Mouse (Mus musculus) forelimb bud, embryonic 11.5 days (tissue): Measurements from ENCODE around the gene Slc44a3.
A peak's percentile ranks its signal among the peaks of the same experiment; 100 is the strongest.

ENCODE experiments used
- DNase-seq: peaks from one replicate; pipeline ENCODE4 v3.0.0-alpha.2; 2012; ENCODE audit warnings: low read depth, low spot score

The Slc44a3 gene

GRCm38 (mm10) chr3:121460473-121461193 lies 71.6 kb downstream of the Slc44a3 start:
- no peak for DNase-seq

GRCm38 (mm10) chr3:121458545-121459492 lies 73.4 kb downstream of the Slc44a3 start:
- DNase-seq = no peak

DNA sequence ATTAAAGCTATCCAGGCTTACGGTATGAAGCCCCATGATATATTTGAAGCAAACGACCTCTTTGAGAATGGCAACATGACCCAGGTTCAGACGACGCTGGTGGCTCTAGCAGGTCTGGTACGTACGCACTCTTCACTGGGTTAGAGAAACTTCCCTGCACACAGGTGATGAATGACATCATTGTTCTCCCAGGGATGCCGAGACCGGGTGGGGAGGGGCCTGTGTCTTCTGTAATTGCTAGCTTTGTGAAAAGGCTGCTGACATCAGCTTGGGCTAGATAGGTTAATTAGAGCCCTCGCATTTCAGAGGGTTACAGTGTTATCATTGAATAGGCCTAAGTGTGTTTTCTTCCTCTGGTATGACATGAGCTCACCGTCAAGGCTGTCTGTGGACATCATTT lies 80.8 kb downstream of the Slc44a3 start:
- DNase-seq = no peak

DNA sequence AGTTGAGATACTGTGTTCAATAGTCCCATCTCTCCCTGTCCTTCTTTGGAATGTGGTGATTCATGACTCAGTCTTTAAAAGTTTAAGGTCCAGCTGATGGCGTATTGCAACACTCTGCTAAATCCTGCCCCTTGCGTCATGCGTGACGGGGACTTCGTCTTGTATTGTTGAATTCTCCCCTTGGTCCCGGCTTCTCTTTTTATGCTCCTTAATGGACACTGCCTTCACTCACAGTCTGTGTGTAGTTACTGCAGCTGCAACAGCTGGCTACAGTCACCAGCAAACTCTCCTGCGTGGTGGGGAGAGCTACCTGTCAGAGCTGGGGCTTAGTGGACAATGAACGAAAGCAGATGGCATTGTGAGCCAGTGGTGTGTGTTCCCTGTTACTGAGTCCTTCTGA lies 82.7 kb downstream of the Slc44a3 start:
- DNase-seq = no peak

- no peak for DNase-seq
These were observed 83.6 kb downstream of the Slc44a3 start for GRCm38 (mm10) chr3:121448606-121449005.

GRCm38 (mm10) chr3:121448029-121448468 lies 84.2 kb downstream of the Slc44a3 start:
- DNase-seq = no peak

DNA sequence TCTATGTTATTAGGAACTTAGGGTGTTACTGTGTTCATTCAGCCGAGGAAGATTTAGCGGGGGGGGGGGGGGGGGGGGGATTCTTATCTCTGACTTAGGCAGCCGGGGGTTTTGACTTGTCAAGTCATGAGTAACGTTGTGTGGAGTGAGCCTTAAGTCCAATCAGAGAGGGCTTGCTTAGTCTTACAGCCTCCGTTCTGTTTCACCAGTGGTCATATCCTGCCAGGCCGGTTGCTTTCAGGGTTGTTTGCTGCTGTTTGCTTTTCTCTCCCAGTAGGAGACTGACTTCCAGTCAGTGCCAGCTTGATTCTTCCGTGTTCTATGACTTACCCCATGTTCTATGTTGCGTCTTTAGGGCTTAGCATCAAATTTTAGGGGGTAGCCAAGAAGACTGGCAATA lies 85.8 kb downstream of the Slc44a3 start:
- DNase-seq = no peak

DNA sequence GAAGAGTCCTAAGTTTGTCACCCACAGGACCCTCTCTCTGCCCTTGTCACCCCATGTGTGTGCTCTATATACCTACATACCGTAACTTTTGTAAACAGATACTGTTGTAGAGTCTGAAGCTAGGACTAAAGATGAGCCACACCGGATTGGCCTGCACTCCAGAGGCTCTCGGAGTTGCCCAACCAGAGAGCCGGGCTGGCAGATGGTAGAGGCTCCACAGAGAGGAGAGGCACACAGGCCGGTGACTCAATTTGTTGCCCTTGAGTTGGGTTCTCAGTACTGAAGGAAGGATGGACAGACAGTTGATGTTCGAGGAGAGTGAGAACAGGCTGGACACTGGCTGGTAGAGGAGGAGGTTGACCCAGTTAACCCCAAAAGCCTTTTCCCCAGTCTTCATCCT lies 87.8 kb downstream of the Slc44a3 start:
- DNase-seq = no peak

DNA sequence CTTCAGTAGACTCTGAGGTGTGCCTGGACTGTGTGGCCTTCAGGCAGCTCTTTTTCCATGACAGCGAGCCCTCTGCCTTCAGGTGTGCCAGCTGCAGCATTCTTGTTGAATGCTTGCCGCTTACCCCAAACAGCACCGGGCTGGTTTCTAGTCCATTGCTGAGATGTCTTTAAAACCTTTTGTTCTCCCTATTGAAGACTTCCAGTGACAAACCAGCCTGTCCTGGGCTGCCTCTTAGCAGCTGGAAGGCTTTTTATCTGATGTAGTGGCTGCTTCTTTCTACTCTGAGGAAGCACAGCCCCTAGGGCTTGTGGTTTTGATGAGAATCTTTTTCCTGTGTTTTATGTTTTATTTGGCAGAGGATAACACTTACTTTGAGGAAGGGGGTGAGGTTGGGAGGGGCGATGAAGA lies 88.3 kb downstream of the Slc44a3 start:
- DNase-seq = no peak

GRCm38 (mm10) chr3:121442288-121442687 lies 89.9 kb downstream of the Slc44a3 start:
- DNase-seq = no peak

DNA sequence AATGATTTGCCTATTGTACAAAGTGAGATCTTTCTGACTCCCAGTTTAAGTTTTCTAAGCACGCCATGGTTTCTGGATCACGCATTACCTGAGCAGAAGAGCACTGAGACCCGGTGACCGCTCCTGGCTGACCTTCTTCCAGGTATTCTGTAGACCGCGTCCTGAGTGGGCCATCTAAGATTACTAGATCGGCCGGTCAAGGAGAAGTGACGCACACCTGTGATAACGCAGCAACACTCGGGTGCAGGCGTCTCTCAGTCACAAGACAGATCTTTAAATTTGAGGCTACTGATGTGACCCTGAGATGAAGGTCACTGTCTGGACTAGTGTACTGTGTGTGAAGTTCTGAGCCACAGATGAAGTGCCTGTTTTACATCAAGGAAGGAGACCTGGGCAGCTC lies 90.7 kb downstream of the Slc44a3 start:
- no peak for DNase-seq

GRCm38 (mm10) chr3:121439623-121440161 lies 92.5 kb downstream of the Slc44a3 start:
- no peak for DNase-seq

GRCm38 (mm10) chr3:121437996-121438395 lies 94.2 kb downstream of the Slc44a3 start:
- no peak for DNase-seq

DNA sequence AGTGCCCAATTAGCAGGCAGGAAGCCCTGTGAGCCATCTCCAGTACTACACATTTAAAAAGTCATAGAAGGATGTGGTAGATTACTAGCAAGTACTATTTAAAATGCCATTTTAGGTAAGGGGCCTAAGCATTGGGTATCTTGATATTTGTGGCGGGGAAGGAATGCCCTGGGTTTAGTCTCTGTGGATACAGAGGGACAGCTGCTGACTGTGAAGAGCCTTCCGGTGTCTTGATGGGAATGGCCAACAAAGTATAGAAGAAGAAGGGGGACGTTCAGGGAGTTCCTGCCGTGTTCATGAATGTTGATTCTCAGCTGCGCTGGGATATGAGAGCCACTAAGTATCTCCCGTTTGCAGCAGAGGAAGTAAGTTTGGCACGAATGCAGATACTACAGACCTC lies 95.1 kb downstream of the Slc44a3 start:
- DNase-seq = no peak

DNA sequence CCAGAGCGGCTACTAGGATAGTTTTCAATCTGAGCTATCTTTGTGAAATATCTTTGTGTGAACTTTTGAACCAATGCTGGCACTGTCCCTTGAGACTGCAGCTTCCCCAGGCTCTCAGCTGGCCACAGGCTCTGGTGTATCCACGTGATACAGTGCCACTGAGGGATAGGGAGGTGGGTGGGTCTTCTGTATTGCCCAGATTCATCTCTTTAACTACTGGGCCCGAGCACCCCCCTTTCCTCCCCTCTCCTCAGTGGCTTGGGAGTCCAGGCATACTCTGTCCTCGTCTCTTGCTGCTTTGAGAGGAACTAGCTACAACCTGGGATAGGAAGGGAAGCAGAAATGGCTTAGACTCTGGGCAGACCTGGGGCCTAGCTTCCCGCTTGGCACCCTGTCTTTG lies 96.9 kb downstream of the Slc44a3 start:
- no peak for DNase-seq

- peak; percentile 90 for DNase-seq
These were observed 98.2 kb downstream of the Slc44a3 start for GRCm38 (mm10) chr3:121433968-121434533.

GRCm38 (mm10) chr3:121433359-121433758 lies 98.8 kb downstream of the Slc44a3 start:
- DNase-seq = no peak

GRCm38 (mm10) chr3:121430289-121430936 lies 101.8 kb downstream of the Slc44a3 start:
- DNase-seq = no peak

DNA sequence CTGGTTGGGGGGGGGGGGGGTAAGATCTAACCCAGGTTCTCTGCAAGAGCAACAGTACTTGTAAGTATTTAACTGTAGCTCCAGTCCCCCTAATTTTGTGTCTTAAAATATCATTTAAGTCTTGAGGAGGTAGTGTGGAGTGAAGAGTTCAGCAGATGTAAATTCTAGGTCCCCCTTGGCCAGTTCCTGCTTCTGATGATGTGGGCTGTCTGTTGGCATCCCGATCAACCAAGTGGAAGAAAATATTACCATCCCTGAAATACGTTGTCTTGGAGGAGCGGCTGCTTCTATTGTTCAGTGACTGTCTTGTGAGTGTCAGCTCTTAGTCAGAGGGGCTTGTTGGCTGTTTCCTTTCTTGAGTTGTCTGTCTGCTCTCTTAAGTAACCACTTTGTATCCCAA lies 102.7 kb downstream of the Slc44a3 start:
- no peak for DNase-seq

- DNase-seq = no peak
These were observed 103.4 kb downstream of the Slc44a3 start for GRCm38 (mm10) chr3:121428696-121429259.

DNA sequence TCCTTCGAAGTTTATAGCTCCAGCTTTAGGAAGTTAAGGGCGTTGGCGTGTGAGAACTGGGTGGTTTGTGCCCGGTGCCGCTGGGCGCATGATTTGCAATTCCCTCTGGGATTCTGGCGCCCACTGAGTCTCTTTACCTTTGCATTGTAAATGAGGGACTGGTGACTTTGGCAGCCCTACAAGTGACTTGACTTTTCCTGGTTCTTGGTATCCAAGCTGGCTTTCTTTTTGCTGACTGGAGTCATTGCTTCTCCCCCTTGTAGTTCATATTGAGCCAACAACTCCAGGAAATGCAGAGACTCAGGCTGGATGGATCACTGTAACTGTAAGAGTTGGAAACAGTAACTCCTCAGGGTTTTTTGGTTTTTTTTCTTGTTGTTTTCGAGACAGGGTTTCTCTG lies 104.0 kb downstream of the Slc44a3 start:
- no peak for DNase-seq
